Mouse (Mus musculus): Measurements from ENCODE around the gene Zfp467. TPM values are rescaled to one million over a fixed set of nuclear protein-coding genes. Genes with fewer than 3 reads are reported as not detected.

Zfp467 gene
- 10.7 TPM for polyA plus RNA-seq (2015; fragmentation: Illumina TruSeq; extraction: RNeasy Lipid Tissue Mini Kit (QIAGEN cat#74804); ENCODE audit: insufficient read depth, low read depth, low replicate concordance)

GRCm38 (mm10) chr6:48445181-48446101, at the start of gene Zfp467:
Zfp467 (minus strand) TSS chr6:48445825.

GRCm38 (mm10) chr6:48447929-48448328, 2.3 kb upstream of the Zfp467 start, which contains the start of gene Sspo:
Sspo (plus strand) TSS chr6:48448229.

GRCm38 (mm10) chr6:48395105-48396007, 50.3 kb downstream of the Zfp467 start, which contains the start of gene Krba1:
Krba1 (plus strand) TSS chr6:48395586.

Other genes starting within 250 kb of the Zfp467 start
- 4.0 TPM for gene Krba1, start 50.2 kb downstream of the Zfp467 start, polyA plus RNA-seq (2015; fragmentation: Illumina TruSeq; extraction: RNeasy Lipid Tissue Mini Kit (QIAGEN cat#74804); ENCODE audit: insufficient read depth, low read depth, low replicate concordance)
- 0.68 TPM for gene Sspo, start 2.4 kb upstream of the Zfp467 start, polyA plus RNA-seq (2015; fragmentation: Illumina TruSeq; extraction: RNeasy Lipid Tissue Mini Kit (QIAGEN cat#74804); ENCODE audit: insufficient read depth, low read depth, low replicate concordance)
- 9.6 TPM for gene Atp6v0e2, start 91.8 kb upstream of the Zfp467 start, polyA plus RNA-seq (2015; fragmentation: Illumina TruSeq; extraction: RNeasy Lipid Tissue Mini Kit (QIAGEN cat#74804); ENCODE audit: insufficient read depth, low read depth, low replicate concordance)
- gene Lrrc61, start 109.0 kb upstream of the Zfp467 start, polyA plus RNA-seq (2015; fragmentation: Illumina TruSeq; extraction: RNeasy Lipid Tissue Mini Kit (QIAGEN cat#74804); ENCODE audit: insufficient read depth, low read depth, low replicate concordance) = 2.2 TPM
- 112 TPM for gene Rarres2, start 127.0 kb upstream of the Zfp467 start, polyA plus RNA-seq (2015; fragmentation: Illumina TruSeq; extraction: RNeasy Lipid Tissue Mini Kit (QIAGEN cat#74804); ENCODE audit: insufficient read depth, low read depth, low replicate concordance)
- gene Gm45021, start 143.8 kb upstream of the Zfp467 start, polyA plus RNA-seq (2015; fragmentation: Illumina TruSeq; extraction: RNeasy Lipid Tissue Mini Kit (QIAGEN cat#74804); ENCODE audit: insufficient read depth, low read depth, low replicate concordance) = not detected
- gene Repin1, start 148.1 kb upstream of the Zfp467 start, polyA plus RNA-seq (2015; fragmentation: Illumina TruSeq; extraction: RNeasy Lipid Tissue Mini Kit (QIAGEN cat#74804); ENCODE audit: insufficient read depth, low read depth, low replicate concordance) = 4.4 TPM
- gene Gm44965, start 148.1 kb upstream of the Zfp467 start, polyA plus RNA-seq (2015; fragmentation: Illumina TruSeq; extraction: RNeasy Lipid Tissue Mini Kit (QIAGEN cat#74804); ENCODE audit: insufficient read depth, low read depth, low replicate concordance) = not detected
- 0.96 TPM for gene Zfp775, start 156.2 kb upstream of the Zfp467 start, polyA plus RNA-seq (2015; fragmentation: Illumina TruSeq; extraction: RNeasy Lipid Tissue Mini Kit (QIAGEN cat#74804); ENCODE audit: insufficient read depth, low read depth, low replicate concordance)
- gene AI854703, start 180.9 kb upstream of the Zfp467 start, polyA plus RNA-seq (2015; fragmentation: Illumina TruSeq; extraction: RNeasy Lipid Tissue Mini Kit (QIAGEN cat#74804); ENCODE audit: insufficient read depth, low read depth, low replicate concordance) = not detected
- gene Gimap8, start 201.4 kb upstream of the Zfp467 start, polyA plus RNA-seq (2015; fragmentation: Illumina TruSeq; extraction: RNeasy Lipid Tissue Mini Kit (QIAGEN cat#74804); ENCODE audit: insufficient read depth, low read depth, low replicate concordance) = 4.8 TPM
- 4.9 TPM for gene Gimap9, start 230.3 kb upstream of the Zfp467 start, polyA plus RNA-seq (2015; fragmentation: Illumina TruSeq; extraction: RNeasy Lipid Tissue Mini Kit (QIAGEN cat#74804); ENCODE audit: insufficient read depth, low read depth, low replicate concordance)
- gene Gimap4, start 238.7 kb upstream of the Zfp467 start, polyA plus RNA-seq (2015; fragmentation: Illumina TruSeq; extraction: RNeasy Lipid Tissue Mini Kit (QIAGEN cat#74804); ENCODE audit: insufficient read depth, low read depth, low replicate concordance) = 21.8 TPM

Measured in pancreas, adult 10 weeks (tissue).